ENCODE assay signal across 8 mouse cellular contexts in genomic region chr6:113343177-113344092, GRCm38 (mm10). TPM values are rescaled to one million over a fixed set of nuclear protein-coding genes. Genes with fewer than 3 reads are reported as not detected.
DNase-seq lines count a peak whose midpoint lies in the region; ATAC-seq and TF ChIP-seq lines count a peak whose summit lies in the region.

TSS of gene Camk1 (minus strand) at chr6:113343984.

- peak within 1 kb of the TSS; percentile 88 for H3K27ac ChIP-seq in forebrain, embryonic 10.5 days
- peak within 1 kb of the TSS; percentile 63 to 83 for H3K27ac ChIP-seq in heart, embryonic 14.5 days (replicated peaks in 1 of 2; ENCODE audit: control insufficient read depth in 1 of 2, insufficient read depth in 1 of 2, low read depth in 2 of 2, low read length in 2 of 2)
- H3K27ac ChIP-seq in kidney, postnatal 0 days = peak within 1 kb of the TSS; percentile 60
- H3K27ac ChIP-seq in liver, embryonic 13.5 days = 0 out of 2 replicates have a peak within 1 kb of the TSS, but pooled peaks have one; percentile 15
- peak within 1 kb of the TSS; percentile 53 for H3K27ac ChIP-seq in stomach, embryonic 16.5 days (ENCODE audit: low read length)

- H3K4me2 ChIP-seq in heart, embryonic 14.5 days (ENCODE audit: low read length) = peak within 1 kb of the TSS; percentile 82
- H3K4me2 ChIP-seq in kidney, postnatal 0 days (ENCODE audit: low read length) = peak within 1 kb of the TSS; percentile 78
- H3K4me2 ChIP-seq in liver, embryonic 13.5 days = peak within 1 kb of the TSS; percentile 71
- peak within 1 kb of the TSS; percentile 60 for H3K4me2 ChIP-seq in stomach, embryonic 16.5 days (ENCODE audit: low read depth, low read length)

- peak; percentile 44 for DNase-seq in c-Kit-positive CD71-negative TER-119-negative erythroid progenitor cells, embryonic 14.5 days (ENCODE audit: low read depth)
- peak; percentile 59 for DNase-seq in forebrain, embryonic 10.5 days (ENCODE audit: extremely low spot score, low spot score)
- DNase-seq in kidney, postnatal 0 days (ENCODE audit: low spot score) = peak; percentile 86
- DNase-seq in liver, embryonic 13.5 days = peak; percentile 53
- peak; percentile 37 to 54 for DNase-seq in natural killer cell, adult 2 months (ENCODE audit: low spot score in 2 of 2)

- H3K9me3 ChIP-seq in E14TG2a.4 (ENCODE audit: low read length) = no peaks in the 10 kb centered on the region
- H3K9me3 ChIP-seq in forebrain, embryonic 10.5 days = no peaks in the 10 kb centered on the region
- no peaks in the 10 kb centered on the region for H3K9me3 ChIP-seq in heart, embryonic 14.5 days (ENCODE audit: control insufficient read depth, low read length)
- H3K9me3 ChIP-seq in kidney, postnatal 0 days (replicated peaks; ENCODE audit: low read length) = no peaks in the 10 kb centered on the region
- H3K9me3 ChIP-seq in liver, embryonic 13.5 days (replicated peaks) = no peaks in the 10 kb centered on the region
- H3K9me3 ChIP-seq in stomach, embryonic 16.5 days (replicated peaks; ENCODE audit: control insufficient read depth, low read length) = no peaks in the 10 kb centered on the region

- peak within 1 kb of the TSS; percentile 95 for H3K9ac ChIP-seq in heart, embryonic 14.5 days (ENCODE audit: low read length)
- peak within 1 kb of the TSS; percentile 74 for H3K9ac ChIP-seq in kidney, postnatal 0 days (ENCODE audit: low read depth, low read length)
- H3K9ac ChIP-seq in liver, embryonic 13.5 days = peak within 1 kb of the TSS; percentile 79
- peak within 1 kb of the TSS; percentile 88 for H3K9ac ChIP-seq in stomach, embryonic 16.5 days (ENCODE audit: low read length)

- H3K27me3 ChIP-seq in E14TG2a.4 (ENCODE audit: insufficient read depth, low read length) = peaks cover 7% of the 10 kb centered on the region; the same call in 1 of the 2 replicates
- H3K27me3 ChIP-seq in forebrain, embryonic 10.5 days (ENCODE audit: poor library complexity, severe bottlenecking) = 0 out of 2 replicates have a peak, but pooled peaks cover 10% of the 10 kb centered on the region
- H3K27me3 ChIP-seq in heart, embryonic 14.5 days (ENCODE audit: control insufficient read depth, insufficient read depth, low read length) = no peaks in the 10 kb centered on the region
- no peaks in the 10 kb centered on the region for H3K27me3 ChIP-seq in kidney, postnatal 0 days (ENCODE audit: insufficient read depth, low read length)
- no peaks in the 10 kb centered on the region for H3K27me3 ChIP-seq in liver, embryonic 13.5 days
- no peaks in the 10 kb centered on the region for H3K27me3 ChIP-seq in stomach, embryonic 16.5 days (ENCODE audit: control insufficient read depth, insufficient read depth, low read length)

- WGBS in forebrain, embryonic 10.5 days = 16% methylated on average over 32 of the region's 32 CpGs
- WGBS in heart, embryonic 14.5 days = 10% methylated on average over 32 of the region's 32 CpGs
- 9% methylated on average over 32 of the region's 32 CpGs for WGBS in kidney, postnatal 0 days
- 16% methylated on average over 32 of the region's 32 CpGs for WGBS in liver, embryonic 13.5 days (ENCODE audit: insufficient replicate concordance)
- WGBS in stomach, embryonic 16.5 days = 10% methylated on average over 32 of the region's 32 CpGs

- no peaks in the 10 kb centered on the region for H3K36me3 ChIP-seq in E14TG2a.4 (ENCODE audit: insufficient read depth, low read length)
- peaks cover 11% of the 10 kb centered on the region; the same call in 1 of the 2 replicates for H3K36me3 ChIP-seq in forebrain, embryonic 10.5 days (replicated peaks)
- H3K36me3 ChIP-seq in heart, embryonic 14.5 days (ENCODE audit: control insufficient read depth, insufficient read depth, low read length) = peaks cover 28% of the 10 kb centered on the region
- H3K36me3 ChIP-seq in kidney, postnatal 0 days (ENCODE audit: insufficient read depth, low read length) = peaks cover 17% of the 10 kb centered on the region; the same call in 1 of the 2 replicates
- H3K36me3 ChIP-seq in liver, embryonic 13.5 days = 0 out of 2 replicates have a peak, but pooled peaks cover 3% of the 10 kb centered on the region
- H3K36me3 ChIP-seq in stomach, embryonic 16.5 days (ENCODE audit: control insufficient read depth, insufficient read depth, low read length) = 0 out of 2 replicates have a peak, but pooled peaks cover 4% of the 10 kb centered on the region

- H3K4me1 ChIP-seq in E14TG2a.4 (replicated peaks; ENCODE audit: low read depth, low read length) = peaks cover 45% of the 10 kb centered on the region
- H3K4me1 ChIP-seq in forebrain, embryonic 10.5 days = peaks cover 29% of the 10 kb centered on the region
- H3K4me1 ChIP-seq in heart, embryonic 14.5 days (ENCODE audit: control insufficient read depth in 2 of 2, insufficient read depth in 2 of 2, low read length in 2 of 2) = peaks cover 23 to 32% of the 10 kb centered on the region in 2 experiments
- peaks cover 27% of the 10 kb centered on the region for H3K4me1 ChIP-seq in kidney, postnatal 0 days (replicated peaks; ENCODE audit: insufficient read depth, low read length)
- peaks cover 19% of the 10 kb centered on the region for H3K4me1 ChIP-seq in liver, embryonic 13.5 days (replicated peaks)
- peaks cover 24% of the 10 kb centered on the region for H3K4me1 ChIP-seq in stomach, embryonic 16.5 days (ENCODE audit: control insufficient read depth, insufficient read depth, low read length)

- TF ChIP-seq CTCF in E14TG2a.4 (conservative IDR thresholded peaks at IDR 0.05; ENCODE audit: low read length) = no peak
- TF ChIP-seq CTCF in kidney, postnatal 0 days (IDR thresholded peaks at IDR 0.05; ENCODE audit: low read depth) = no peak

- peak within 1 kb of the TSS; percentile 79 for H3K4me3 ChIP-seq in E14TG2a.4 (replicated peaks; ENCODE audit: low read length)
- peak within 1 kb of the TSS; percentile 69 for H3K4me3 ChIP-seq in forebrain, embryonic 10.5 days
- peak within 1 kb of the TSS; percentile 81 to 90 for H3K4me3 ChIP-seq in heart, embryonic 14.5 days (ENCODE audit: control insufficient read depth in 1 of 2, insufficient read depth in 1 of 2, low read depth in 1 of 2, low read length in 2 of 2)
- H3K4me3 ChIP-seq in kidney, postnatal 0 days (replicated peaks; ENCODE audit: low read depth, low read length) = peak within 1 kb of the TSS; percentile 70
- peak within 1 kb of the TSS; percentile 60 for H3K4me3 ChIP-seq in liver, embryonic 13.5 days (replicated peaks)
- H3K4me3 ChIP-seq in stomach, embryonic 16.5 days (replicated peaks; ENCODE audit: low read length) = peak within 1 kb of the TSS; percentile 66

- peak; percentile 77 for ATAC-seq in heart, embryonic 14.5 days (ENCODE audit: insufficient number of reproducible peaks, insufficient read depth, low FRiP score, low read depth)
- ATAC-seq in kidney, postnatal 0 days (replicated peaks; ENCODE audit: low FRiP score, low read depth) = peak; percentile 73
- ATAC-seq in liver, embryonic 13.5 days (ENCODE audit: low read depth) = peak; percentile 76
- peak; percentile 87 for ATAC-seq in stomach, embryonic 16.5 days (ENCODE audit: insufficient read depth, low FRiP score)

RNA-seq across cellular contexts. Expression of gene Camk1, which starts in this region (rescaled TPM):
- polyA plus RNA-seq in forebrain, embryonic 10.5 days (2016; fragmentation: Nextera tagmentation; extraction: Ambion mirVana) = 33.8 and 37.4 TPM in 2 replicates
- polyA plus RNA-seq in heart, embryonic 14.5 days (2014; fragmentation: Nextera tagmentation; extraction: Ambion mirVana) = 131 and 134 TPM in 2 replicates
- polyA plus RNA-seq in kidney, postnatal 0 days (2015; fragmentation: Nextera tagmentation; extraction: Ambion mirVana) = 90.6 and 99.7 TPM in 2 replicates
- polyA plus RNA-seq in liver, embryonic 13.5 days (2015; fragmentation: Nextera tagmentation; extraction: Ambion mirVana) = 19.9 and 22.6 TPM in 2 replicates
- polyA plus RNA-seq in stomach, embryonic 16.5 days (2015; fragmentation: Nextera tagmentation; extraction: Ambion mirVana) = 82.5 and 87.8 TPM in 2 replicates

Comparison
In these comparisons a context has a peak if more than half of its experiments do, and no peak if none do; other contexts are left out.
1. Peak in every context shown above with its lines: DNase-seq, ATAC-seq, H3K4me3 ChIP-seq and H3K27ac ChIP-seq.
2. H3K27ac ChIP-seq: peak in every context shown above with its lines; median percentile 88 in forebrain, embryonic 10.5 days; 73 in heart, embryonic 14.5 days; 60 in kidney, postnatal 0 days; 53 in stomach, embryonic 16.5 days; 15 in liver, embryonic 13.5 days.